Mouse (Mus musculus) hindbrain, postnatal 0 days (tissue): ENCODE measurements around the gene Tenm3. TPM values are rescaled to one million over a fixed set of nuclear protein-coding genes. Genes with fewer than 3 reads are reported as not detected.
"Not testable (repeated sequence)": the region's sequence is repeated elsewhere in the genome, so short reads cannot be mapped to it uniquely, and the experiment has no call there.

Source experiments
- ATAC-seq: fragments of 200-750 bp; cut with Nextera tagmentation; 2 replicates; pipeline ENCODE4 v1.8.0; 2017; ENCODE audit warnings: mild to moderate bottlenecking, moderate TSS enrichment, moderate library complexity
- DNase-seq: peaks from one replicate; pipeline ENCODE4 v3.0.0-alpha.2; 2015; ENCODE audit warnings: low spot score
- H3K27ac ChIP-seq: fragments of 300-500 bp; sonication (generic); 2 replicates; pipeline ENCODE4 v1.5.1; 2014; ENCODE audit warnings: mild to moderate bottlenecking
- H3K27me3 ChIP-seq: fragments of 300-500 bp; sonication (generic); 2 replicates; pipeline ENCODE4 v1.6.1; 2014; ENCODE audit warnings: low read length, mixed read lengths; ENCODE audit not compliant: insufficient read depth
- H3K36me3 ChIP-seq: fragments of 300-500 bp; sonication (generic); 2 replicates; pipeline ENCODE4 v1.6.1; 2014; ENCODE audit warnings: low read length, mixed read lengths; ENCODE audit not compliant: insufficient read depth
- H3K4me1 ChIP-seq: fragments of 300-500 bp; sonication (generic); 2 replicates; pipeline ENCODE4 v1.6.1; 2014; ENCODE audit warnings: antibody characterized with exemption, low read length, mixed read lengths; ENCODE audit not compliant: insufficient read depth
- H3K4me2 ChIP-seq: fragments of 300-500 bp; sonication (generic); 2 replicates; pipeline ENCODE4 v1.6.1; 2014; ENCODE audit warnings: low read depth, mild to moderate bottlenecking, low read length, moderate library complexity, mixed read lengths
- H3K4me3 ChIP-seq: fragments of 300-500 bp; sonication (generic); 2 replicates; pipeline ENCODE4 v1.5.1; 2014; ENCODE audit warnings: low read length
- H3K9ac ChIP-seq: fragments of 300-500 bp; sonication (generic); replicated peaks from 2 replicates; pipeline ENCODE4 v1.6.1; 2014; ENCODE audit warnings: mild to moderate bottlenecking, low read length, moderate library complexity, mixed read lengths
- H3K9me3 ChIP-seq: fragments of 300-500 bp; sonication (generic); 2 replicates; pipeline ENCODE4 v1.6.1; 2016; ENCODE audit warnings: low read length, mixed read lengths
- CTCF ChIP-seq: IDR thresholded peaks from 2 replicates; pipeline ENCODE4 v1.5.1; 2016; ENCODE audit warnings: antibody characterized with exemption, control low read depth, low read depth
- WGBS: fragments of 180-500 bp; shearing (Covaris S2); extraction: QIAGEN DNeasy Blood & Tissue Kit; methylation state at CpG from one replicate; pipeline ENCODE4 v1.1.7; 2014; 5-methylcytosine and 5-hydroxymethylcytosine counted together
- polyA plus RNA-seq: library from polyadenylated mRNA; unstranded; fragments of >200 nt; fragmentation: Nextera tagmentation; extraction: Ambion mirVana; gene quantifications from 2 replicates; pipeline ENCODE4 v1.2.1, GENCODE M21; 2015
- total RNA-seq: library from RNA; depleted of rRNA; stranded (reverse); fragments of >200 nt; gene quantifications from 2 replicates; pipeline ENCODE4 v1.2.3, GENCODE M21; 2014

Tenm3 gene
- total and polyA plus RNA-seq, 2 experiments from 2014 or later: 21.3 to 151 TPM

GRCm38 (mm10) chr8:48183758-48184157 lies 660.0 kb downstream of the Tenm3 start:
- 81% methylated on average over 7 of the region's 7 CpGs for WGBS
- no peak overlapping the region for H3K4me3 ChIP-seq
- no peak for ATAC-seq
- no peaks in the 10 kb centered on the region for H3K4me1 ChIP-seq
- no peaks in the 10 kb centered on the region for H3K36me3 ChIP-seq
- no peaks in the 10 kb centered on the region for H3K9me3 ChIP-seq
- H3K4me2 ChIP-seq: no peak overlapping the region
- H3K9ac ChIP-seq: no peak overlapping the region
- no peak for TF ChIP-seq CTCF
- H3K27me3 ChIP-seq: no peaks in the 10 kb centered on the region
- DNase-seq: no peak
- no peak overlapping the region for H3K27ac ChIP-seq

GRCm38 (mm10) chr8:48181000-48181399 lies 662.8 kb downstream of the Tenm3 start:
- no peaks in the 10 kb centered on the region for H3K27me3 ChIP-seq
- H3K36me3 ChIP-seq: no peaks in the 10 kb centered on the region
- H3K9me3 ChIP-seq: no peaks in the 10 kb centered on the region
- DNase-seq (no peak), ATAC-seq (no peak)
- 95% methylated on average over 3 of the region's 3 CpGs for WGBS
- H3K9ac ChIP-seq: no peak overlapping the region
- H3K4me1 ChIP-seq: no peaks in the 10 kb centered on the region
- no peak overlapping the region for H3K4me3 ChIP-seq
- no peak overlapping the region for H3K4me2 ChIP-seq
- H3K27ac ChIP-seq: no peak overlapping the region
- no peak for TF ChIP-seq CTCF

- DNase-seq, ATAC-seq, H3K9ac ChIP-seq, H3K27me3 ChIP-seq, H3K36me3 ChIP-seq, H3K4me3 ChIP-seq, H3K4me2 ChIP-seq, H3K9me3 ChIP-seq, H3K27ac ChIP-seq, H3K4me1 ChIP-seq: not testable (repeated sequence)
- WGBS: 99% methylated on average over 9 of the region's 9 CpGs
These were observed 663.6 kb downstream of the Tenm3 start for GRCm38 (mm10) chr8:48180146-48180545.

GRCm38 (mm10) chr8:48178993-48179392 lies 664.8 kb downstream of the Tenm3 start:
- H3K9me3 ChIP-seq: no peaks in the 10 kb centered on the region
- H3K4me1 ChIP-seq: no peaks in the 10 kb centered on the region
- no peak overlapping the region for H3K9ac ChIP-seq
- 17% methylated on average over 4 of the region's 4 CpGs for WGBS
- no peak for TF ChIP-seq CTCF
- no peaks in the 10 kb centered on the region for H3K36me3 ChIP-seq
- no peak overlapping the region for H3K4me3 ChIP-seq
- DNase-seq (no peak), ATAC-seq (no peak)
- H3K27me3 ChIP-seq: no peaks in the 10 kb centered on the region
- H3K4me2 ChIP-seq: no peak overlapping the region
- H3K27ac ChIP-seq: no peak overlapping the region

- 100% methylated on average over 1 of the region's 1 CpGs for WGBS
- Histone ChIP-seq H3K9me3 (no peaks in the 10 kb centered on the region), H3K9ac (no peak overlapping the region), H3K4me1 (no peaks in the 10 kb centered on the region), H3K4me3 (no peak overlapping the region), H3K4me2 (no peak overlapping the region), H3K36me3 (no peaks in the 10 kb centered on the region), H3K27ac (no peak overlapping the region), H3K27me3 (no peaks in the 10 kb centered on the region)
- TF ChIP-seq CTCF: no peak
- no peak for ATAC-seq
- DNase-seq: no peak
These were observed 665.9 kb downstream of the Tenm3 start for GRCm38 (mm10) chr8:48177876-48178275.
